Mouse (Mus musculus): ENCODE data around the gene Vps13a. TPM values are rescaled to one million over a fixed set of nuclear protein-coding genes. Genes with fewer than 3 reads are reported as not detected.

Vps13a gene
- 81.5 TPM for polyA plus RNA-seq (2014; fragmentation: Illumina TruSeq; extraction: RNeasy Lipid Tissue Mini Kit (QIAGEN cat#74804); ENCODE audit: low replicate concordance)

GRCm38 (mm10) chr19:16780790-16781384, at the start of gene Vps13a:
Gene Vps13a, minus strand, starts transcription at chr19:16780933.

Other genes starting within 250 kb of the Vps13a start
- not detected for gene Foxb2, start 92.9 kb upstream of the Vps13a start, polyA plus RNA-seq (2014; fragmentation: Illumina TruSeq; extraction: RNeasy Lipid Tissue Mini Kit (QIAGEN cat#74804); ENCODE audit: low replicate concordance)
- gene Prune2, start 175.2 kb upstream of the Vps13a start, polyA plus RNA-seq (2014; fragmentation: Illumina TruSeq; extraction: RNeasy Lipid Tissue Mini Kit (QIAGEN cat#74804); ENCODE audit: low replicate concordance) = 2.8 TPM